Mouse (Mus musculus) erythroblast, embryonic 14.5 days (primary cell): Measurements from ENCODE around the gene Cdc7. TPM values are rescaled to one million over a fixed set of nuclear protein-coding genes. Genes with fewer than 3 reads are reported as not detected.

Experiments used
- H3K27me3 ChIP-seq: 2 replicates; pipeline ENCODE4 v1.6.1; 2012; ENCODE audit warnings: inconsistent platforms; ENCODE audit not compliant: control insufficient read depth
- H3K36me3 ChIP-seq: 2 replicates; pipeline ENCODE4 v1.6.1; 2012; ENCODE audit warnings: mild to moderate bottlenecking, inconsistent platforms; ENCODE audit not compliant: control insufficient read depth
- H3K4me1 ChIP-seq: 2 replicates; pipeline ENCODE4 v1.6.1; 2012; ENCODE audit warnings: inconsistent platforms; ENCODE audit not compliant: control insufficient read depth
- H3K4me3 ChIP-seq: replicated peaks from 2 replicates; pipeline ENCODE3; 2012; ENCODE audit warnings: moderate library complexity, mild to moderate bottlenecking, inconsistent platforms
- H3K9me3 ChIP-seq: 2 replicates; pipeline ENCODE4 v1.6.1; 2012; ENCODE audit warnings: low read length, inconsistent platforms, mixed read lengths; ENCODE audit not compliant: control insufficient read depth
- GATA1 ChIP-seq: IDR thresholded peaks from 2 replicates; pipeline ENCODE4 v1.6.1; 2012; ENCODE audit warnings: low read length, inconsistent platforms, mixed read lengths
- TAL1 ChIP-seq: IDR thresholded peaks from 3 replicates; pipeline ENCODE4 v1.6.1; 2012; ENCODE audit warnings: low read length, inconsistent platforms, mixed read lengths
- polyA plus RNA-seq: library from polyadenylated mRNA; stranded (reverse); fragments of >175 nt; gene quantifications from 2 replicates; pipeline ENCODE4 v1.2.3, GENCODE M21; 2012

The Cdc7 gene
- polyA plus RNA-seq, 1 experiment = 0.84 TPM

- H3K9me3 ChIP-seq = no peaks in the 10 kb centered on the region
- no peak for TF ChIP-seq TAL1
- TF ChIP-seq GATA1 = no peak
- H3K36me3 ChIP-seq = peaks cover 24% of the 10 kb centered on the region
- no peaks in the 10 kb centered on the region for H3K27me3 ChIP-seq
- H3K4me3 ChIP-seq = no peak overlapping the region
- peaks cover 8% of the 10 kb centered on the region for H3K4me1 ChIP-seq
These were observed 25.7 kb downstream of the Cdc7 start for GRCm38 (mm10) chr5:106989786-106990185.

- no peaks in the 10 kb centered on the region for H3K27me3 ChIP-seq
These were observed 26.6 kb downstream of the Cdc7 start for GRCm38 (mm10) chr5:106990639-106991299.

GRCm38 (mm10) chr5:106991300-106991929 is 27.3 kb downstream of the Cdc7 start:
- Histone ChIP-seq H3K27me3 (no peaks in the 10 kb centered on the region), H3K4me3 (no peak overlapping the region), H3K4me1 (peaks cover 8% of the 10 kb centered on the region), H3K9me3 (no peaks in the 10 kb centered on the region), H3K36me3 (peaks cover 9% of the 10 kb centered on the region)
- TF ChIP-seq GATA1 (no peak), TAL1 (no peak)

More at GRCm38 (mm10) chr5:106990639-106991299, 26.6 kb downstream of the Cdc7 start:
- H3K9me3 ChIP-seq = no peaks in the 10 kb centered on the region
- H3K4me1 ChIP-seq = peaks cover 8% of the 10 kb centered on the region
- TF ChIP-seq TAL1 (no peak), GATA1 (no peak)
- peaks cover 15% of the 10 kb centered on the region for H3K36me3 ChIP-seq
- no peak overlapping the region for H3K4me3 ChIP-seq

- Histone ChIP-seq H3K9me3 (no peaks in the 10 kb centered on the region), H3K4me3 (no peak overlapping the region), H3K27me3 (no peaks in the 10 kb centered on the region), H3K36me3 (no peaks in the 10 kb centered on the region), H3K4me1 (peaks cover 8% of the 10 kb centered on the region)
- no peak for TF ChIP-seq TAL1
- no peak for TF ChIP-seq GATA1
These were observed 30.6 kb downstream of the Cdc7 start for GRCm38 (mm10) chr5:106994716-106995115.

DNA sequence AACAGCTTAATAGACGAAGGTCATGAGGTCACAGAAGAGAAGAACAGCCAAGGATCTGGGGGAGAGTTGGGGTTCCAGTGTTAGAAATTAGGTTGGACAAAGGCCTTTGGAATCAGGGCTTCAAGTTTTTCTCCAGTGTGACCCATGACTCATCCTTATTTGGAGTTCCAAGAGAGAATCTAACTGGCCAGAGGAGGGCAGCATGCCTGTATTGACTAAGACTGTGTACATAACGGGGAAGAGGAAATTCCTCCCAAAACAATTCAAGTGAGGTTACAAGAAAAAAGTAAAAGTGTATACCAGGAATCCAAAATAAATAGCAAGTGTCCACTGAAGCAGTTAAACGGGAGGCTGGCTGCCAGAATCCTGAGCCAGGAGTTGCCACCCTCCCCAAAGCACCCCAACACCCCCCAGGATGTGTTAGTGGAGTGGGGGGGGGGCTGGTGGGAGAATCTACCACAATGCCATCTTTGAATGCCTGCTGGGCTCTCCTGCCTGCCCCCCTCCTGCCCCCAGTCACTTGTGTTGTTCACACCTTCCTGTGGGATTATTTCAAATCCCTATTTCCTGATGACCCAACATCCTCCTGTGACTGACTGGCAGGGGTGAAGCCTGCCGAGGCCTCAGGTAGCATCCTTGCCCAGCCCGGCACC is 31.9 kb downstream of the Cdc7 start:
- H3K27me3 ChIP-seq = no peaks in the 10 kb centered on the region
- TF ChIP-seq GATA1 (no peak), TAL1 (no peak)
- no peak overlapping the region for H3K4me3 ChIP-seq
- H3K36me3 ChIP-seq = no peaks in the 10 kb centered on the region
- peaks cover 4% of the 10 kb centered on the region for H3K4me1 ChIP-seq
- H3K9me3 ChIP-seq = no peaks in the 10 kb centered on the region

DNA sequence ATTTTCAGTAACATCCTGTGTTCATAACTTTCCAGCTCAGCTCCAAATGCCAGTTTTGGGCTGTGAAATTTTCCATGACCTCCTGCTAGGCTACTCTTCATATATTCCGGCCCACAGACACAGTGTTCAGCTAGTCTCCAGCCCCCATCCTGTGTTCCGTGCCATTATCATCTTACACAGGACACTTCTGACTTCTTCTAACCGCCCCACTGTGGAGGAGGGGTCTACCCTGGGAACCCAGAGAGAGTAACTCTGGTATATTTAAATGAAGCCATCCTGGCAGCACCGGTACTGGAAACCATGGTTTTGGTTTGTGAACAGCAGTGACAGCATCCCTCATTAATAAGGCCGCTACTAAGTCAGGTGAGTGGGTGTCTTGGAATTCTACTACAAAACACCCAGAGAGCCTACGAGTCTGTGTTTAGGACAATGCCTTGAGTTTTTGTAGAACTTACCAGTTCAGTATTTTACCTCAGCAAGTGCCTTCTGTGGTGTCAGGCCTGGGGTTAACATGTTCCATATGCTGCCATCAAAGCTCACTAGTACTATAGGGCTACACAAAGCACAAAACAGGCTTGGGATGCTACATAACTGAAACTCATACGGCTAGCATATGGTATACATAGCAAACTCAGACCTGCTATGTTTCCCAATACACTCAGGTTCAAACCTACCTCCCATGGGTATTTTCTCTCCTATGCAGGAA is 32.6 kb downstream of the Cdc7 start:
- no peak overlapping the region for H3K4me3 ChIP-seq
- H3K4me1 ChIP-seq = no peaks in the 10 kb centered on the region
- H3K9me3 ChIP-seq = no peaks in the 10 kb centered on the region

DNA sequence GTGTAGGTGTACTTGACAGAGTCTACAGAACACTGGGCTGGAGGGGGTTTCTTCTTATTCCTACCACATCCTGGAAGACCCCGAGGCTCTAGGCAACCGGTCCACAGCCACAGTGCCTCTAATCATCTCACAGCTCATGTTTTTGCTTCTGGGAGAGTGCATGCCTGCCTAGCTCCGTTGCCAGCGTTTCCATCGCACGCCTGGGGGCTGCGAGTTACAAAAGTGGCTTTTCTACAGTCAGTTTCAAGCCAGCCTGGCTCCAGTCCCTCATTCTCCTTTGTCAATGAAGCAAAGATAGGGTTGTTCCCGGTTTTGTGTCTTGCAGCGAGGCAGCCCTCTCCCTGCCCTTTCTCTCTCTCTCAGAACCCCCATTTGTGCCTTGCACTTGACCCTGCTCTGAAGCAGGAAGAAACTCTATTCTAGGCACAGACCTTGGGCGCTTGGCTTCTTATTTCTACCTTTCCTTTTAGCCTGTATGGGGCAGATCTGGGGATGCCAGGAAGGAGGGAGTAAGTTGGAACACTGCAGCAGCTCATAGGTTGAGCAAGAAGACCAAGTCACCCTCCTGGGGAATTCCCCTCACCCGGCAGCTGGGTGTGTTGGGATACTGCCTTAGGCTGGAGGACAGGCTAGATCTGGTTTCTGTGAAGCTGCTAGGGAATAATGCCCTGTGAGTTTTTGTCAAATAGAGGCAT is 37.4 kb downstream of the Cdc7 start:
- no peaks in the 10 kb centered on the region for H3K36me3 ChIP-seq
- no peaks in the 10 kb centered on the region for H3K27me3 ChIP-seq
- TF ChIP-seq TAL1 = no peak
- TF ChIP-seq GATA1 = no peak
- no peaks in the 10 kb centered on the region for H3K4me1 ChIP-seq
- no peak overlapping the region for H3K4me3 ChIP-seq
- no peaks in the 10 kb centered on the region for H3K9me3 ChIP-seq

More for the DNA sequence above, 32.6 kb downstream of the Cdc7 start:
- Histone ChIP-seq H3K27me3 (no peaks in the 10 kb centered on the region), H3K36me3 (no peaks in the 10 kb centered on the region)
- TF ChIP-seq TAL1 = no peak
- no peak for TF ChIP-seq GATA1

GRCm38 (mm10) chr5:107002091-107002416 is 37.9 kb downstream of the Cdc7 start:
- H3K9me3 ChIP-seq = no peaks in the 10 kb centered on the region
- no peak overlapping the region for H3K4me3 ChIP-seq
- H3K4me1 ChIP-seq = no peaks in the 10 kb centered on the region
- TF ChIP-seq GATA1 (no peak), TAL1 (no peak)
- no peaks in the 10 kb centered on the region for H3K27me3 ChIP-seq
- H3K36me3 ChIP-seq = no peaks in the 10 kb centered on the region

DNA sequence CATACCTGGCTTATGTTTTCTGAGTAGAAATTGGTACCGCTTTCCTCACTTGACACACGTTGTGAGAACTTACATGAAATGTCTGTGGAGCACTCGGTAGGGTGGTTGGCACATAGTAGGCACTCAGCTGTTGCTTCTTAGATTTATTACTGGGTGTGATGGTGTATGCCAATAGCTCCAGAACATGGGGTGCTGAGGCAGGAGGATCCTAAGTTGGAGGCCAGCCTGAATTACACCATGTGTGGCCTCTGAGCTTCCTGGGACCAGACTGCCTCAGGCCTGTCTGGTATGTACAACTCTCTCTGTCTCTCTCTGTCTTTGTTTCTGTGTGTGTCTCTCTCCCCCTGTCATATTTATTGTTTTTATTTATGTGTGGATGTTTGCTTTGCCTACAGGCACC is 45.6 kb downstream of the Cdc7 start:
- Histone ChIP-seq H3K4me1 (no peaks in the 10 kb centered on the region), H3K27me3 (no peaks in the 10 kb centered on the region), H3K9me3 (no peaks in the 10 kb centered on the region), H3K4me3 (no peak overlapping the region), H3K36me3 (no peaks in the 10 kb centered on the region)
- TF ChIP-seq GATA1 = no peak
- TF ChIP-seq TAL1 = no peak
